Mouse (Mus musculus) CH12.LX (cell line): Measurements from ENCODE around the gene Rnf26. TPM values are rescaled to one million over a fixed set of nuclear protein-coding genes. Genes with fewer than 3 reads are reported as not detected.

ENCODE experiments used
- DNase-seq: peaks from one replicate; pipeline ENCODE4 v3.0.0-alpha.2; 2013; ENCODE audit errors: extremely low read depth
- H3K27ac ChIP-seq: 2 replicates; pipeline ENCODE4 v1.5.1; 2012; ENCODE audit warnings: low read depth, mild to moderate bottlenecking, control low read depth, moderate library complexity; ENCODE audit not compliant: insufficient read depth
- H3K27me3 ChIP-seq: replicated peaks from 2 replicates; pipeline ENCODE3; 2012; ENCODE audit warnings: inconsistent platforms
- H3K36me3 ChIP-seq, 2 experiments: replicated peaks in 1 of 2; 2 replicates each; pipeline versions ENCODE3 to v1.6.1; 2012; ENCODE audit warnings: inconsistent platforms in 1 of 2, low read length in 1 of 2, mild to moderate bottlenecking in 1 of 2, mixed read lengths in 1 of 2, moderate library complexity in 1 of 2; ENCODE audit not compliant: control insufficient read depth in 1 of 2, insufficient read depth in 1 of 2
- H3K4me1 ChIP-seq, 2 experiments: 2 replicates each; pipeline ENCODE4 v1.6.1; 2012; ENCODE audit warnings: inconsistent platforms in 1 of 2, moderate library complexity in 1 of 2; ENCODE audit not compliant: insufficient read depth in 2 of 2, control insufficient read depth in 1 of 2
- H3K4me2 ChIP-seq: 2 replicates; pipeline ENCODE4 v1.6.1; 2012; ENCODE audit warnings: low read depth, mild to moderate bottlenecking, control low read depth; ENCODE audit not compliant: poor library complexity, insufficient read depth, severe bottlenecking
- H3K4me3 ChIP-seq, 3 experiments: fragments of 150-350 bp in 1 of 3; sonication (generic) in 1 of 3; replicated peaks in 1 of 3; 2 replicates each; pipeline versions ENCODE3 to v1.5.1; 2011 to 2012; ENCODE audit warnings: low read depth in 2 of 3, low read length in 2 of 3, mild to moderate bottlenecking in 2 of 3, moderate library complexity in 2 of 3, control low read depth in 1 of 3, improper control_type of control experiment in 1 of 3, inconsistent platforms in 1 of 3, mixed read lengths in 1 of 3; ENCODE audit not compliant: poor library complexity in 1 of 3
- H3K79me2 ChIP-seq: replicated peaks from 2 replicates; pipeline ENCODE4 v1.6.1; 2012; ENCODE audit warnings: mild to moderate bottlenecking, moderate library complexity; ENCODE audit not compliant: control insufficient read depth, poor library complexity, insufficient read depth, severe bottlenecking; ENCODE audit errors: extremely low read depth
- H3K9ac ChIP-seq: 2 replicates; pipeline ENCODE4 v1.6.1; 2012; ENCODE audit warnings: low read depth, mild to moderate bottlenecking, control low read depth, moderate library complexity; ENCODE audit not compliant: insufficient read depth
- H3K9me3 ChIP-seq: replicated peaks from 2 replicates; pipeline ENCODE3; 2012; ENCODE audit warnings: low read length, inconsistent platforms, mixed read lengths
- CHD1 ChIP-seq: IDR thresholded peaks from 2 replicates; pipeline ENCODE4 v1.6.1; 2012; ENCODE audit warnings: low read depth, low read length, improper control_type of control experiment, inconsistent platforms
- CHD2 ChIP-seq: IDR thresholded peaks from 2 replicates; pipeline ENCODE4 v1.6.1; 2011; ENCODE audit warnings: low read length, improper control_type of control experiment
- EP300 ChIP-seq: IDR thresholded peaks from 2 replicates; pipeline ENCODE4 v1.6.1; 2011; ENCODE audit warnings: low read length, improper control_type of control experiment
- ETS1 ChIP-seq: conservative IDR thresholded peaks from 2 replicates; pipeline ENCODE4 v1.6.1; 2012; ENCODE audit warnings: low read depth, mild to moderate bottlenecking, inconsistent platforms, low read length, improper control_type of control experiment, moderate library complexity
- GABPA ChIP-seq: IDR thresholded peaks from 2 replicates; pipeline ENCODE4 v1.6.1; 2012; ENCODE audit warnings: low read depth, low read length, improper control_type of control experiment, inconsistent platforms; ENCODE audit not compliant: insufficient replicate concordance
- IRF4 ChIP-seq: IDR thresholded peaks from 2 replicates; pipeline ENCODE4 v1.6.1; 2014; ENCODE audit warnings: low read depth, mild to moderate bottlenecking, inconsistent platforms, low read length, improper control_type of control experiment
- JUN ChIP-seq: IDR thresholded peaks from 2 replicates; pipeline ENCODE4 v1.6.1; 2011; ENCODE audit warnings: low read depth, mild to moderate bottlenecking, low read length, improper control_type of control experiment, moderate library complexity; ENCODE audit not compliant: insufficient read depth
- JUND ChIP-seq: conservative IDR thresholded peaks from 2 replicates; pipeline ENCODE4 v1.6.1; 2011; ENCODE audit warnings: low read depth, low read length, improper control_type of control experiment
- MAFK ChIP-seq: IDR thresholded peaks from 2 replicates; pipeline ENCODE4 v1.6.1; 2011; ENCODE audit warnings: low read length, improper control_type of control experiment; ENCODE audit not compliant: insufficient replicate concordance
- MAX ChIP-seq: IDR thresholded peaks from 2 replicates; pipeline ENCODE4 v1.6.1; 2011; ENCODE audit warnings: low read length, improper control_type of control experiment
- MAZ ChIP-seq: IDR thresholded peaks from 2 replicates; pipeline ENCODE4 v1.6.1; 2012; ENCODE audit warnings: low read depth, mild to moderate bottlenecking, inconsistent platforms, low read length, improper control_type of control experiment, moderate library complexity
- MEF2A ChIP-seq: IDR thresholded peaks from 2 replicates; pipeline ENCODE4 v1.6.1; 2014; ENCODE audit warnings: low read depth, mild to moderate bottlenecking, inconsistent platforms, low read length, improper control_type of control experiment, borderline replicate concordance
- MXI1 ChIP-seq: IDR thresholded peaks from 2 replicates; pipeline ENCODE4 v1.6.1; 2011; ENCODE audit warnings: mild to moderate bottlenecking, low read depth, low read length, improper control_type of control experiment
- MYC ChIP-seq: IDR thresholded peaks from 2 replicates; pipeline ENCODE4 v1.6.1; 2011; ENCODE audit warnings: low read depth, mild to moderate bottlenecking, improper control_type of control experiment, low read length
- NELFE ChIP-seq: IDR thresholded peaks from 2 replicates; pipeline ENCODE4 v1.6.1; 2011; ENCODE audit warnings: low read depth, low read length, improper control_type of control experiment
- PAX5 ChIP-seq: IDR thresholded peaks from 2 replicates; pipeline ENCODE4 v1.6.1; 2012; ENCODE audit warnings: low read length, inconsistent platforms, mixed read lengths
- RAD21 ChIP-seq: IDR thresholded peaks from 2 replicates; pipeline ENCODE4 v1.6.1; 2011; ENCODE audit warnings: low read depth, mild to moderate bottlenecking, low read length, improper control_type of control experiment, moderate library complexity
- SMC3 ChIP-seq: IDR thresholded peaks from 2 replicates; pipeline ENCODE4 v1.6.1; 2011; ENCODE audit warnings: low read depth, low read length, improper control_type of control experiment
- TBP ChIP-seq: conservative IDR thresholded peaks from 2 replicates; pipeline ENCODE4 v1.6.1; 2011; ENCODE audit warnings: low read depth, low read length, improper control_type of control experiment
- UBTF ChIP-seq: IDR thresholded peaks from 2 replicates; pipeline ENCODE4 v1.6.1; 2012; ENCODE audit warnings: low read depth, mild to moderate bottlenecking, inconsistent platforms, low read length, improper control_type of control experiment, moderate library complexity
- USF1 ChIP-seq: IDR thresholded peaks from 2 replicates; pipeline ENCODE4 v1.6.1; 2014; ENCODE audit warnings: low read depth, mild to moderate bottlenecking, inconsistent platforms, low read length, improper control_type of control experiment
- ZC3H11A ChIP-seq: IDR thresholded peaks from 2 replicates; pipeline ENCODE4 v1.6.1; 2012; ENCODE audit warnings: low read depth, mild to moderate bottlenecking, inconsistent platforms, low read length, improper control_type of control experiment
- ZMIZ1 ChIP-seq: IDR thresholded peaks from 2 replicates; pipeline ENCODE4 v1.6.1; 2012; ENCODE audit warnings: low read depth, mild to moderate bottlenecking, inconsistent platforms, low read length, improper control_type of control experiment
- ZNF384 ChIP-seq: IDR thresholded peaks from 2 replicates; pipeline ENCODE4 v1.6.1; 2012; ENCODE audit warnings: low read depth, low read length, improper control_type of control experiment, inconsistent platforms
- dilution Hi-C: fragments of 300-500 bp; cut with MboI; formaldehyde crosslinking; loops from 2 replicates; pipeline ENCODE4 v1.14.3; 2020; ENCODE audit warnings: low sequenced_read_pairs; ENCODE audit not compliant: extremely low pct_unique_long_range_greater_than_20kb, extremely low pct_ligation_motif_present
- in situ Hi-C: fragments of 300-500 bp; cut with MboI; formaldehyde crosslinking; loops from 3 replicates; pipeline ENCODE4 v1.14.3; 2019; ENCODE audit warnings: low sequenced_read_pairs, low pct_ligation_motif_present, low pct_unique_long_range_greater_than_20kb, mixed read lengths
- polyA plus RNA-seq: library from polyadenylated mRNA; unstranded; fragments of >175 nt; gene quantifications from 2 replicates; pipeline ENCODE4 v1.2.1, GENCODE M21; 2012; ENCODE audit warnings: low read depth; ENCODE audit not compliant: insufficient read length
- total RNA-seq, 2 experiments: library from RNA; depleted of rRNA; stranded (reverse); fragments of 300-350 nt in 1 of 2; fragments of >200 nt in 1 of 2; gene quantifications; 2 replicates each; pipeline ENCODE4 v1.2.3; 2012 to 2014

Rnf26 gene
- total and polyA plus RNA-seq, 3 experiments, result 11.7 to 40.0 (median 15.3) TPM

DNA sequence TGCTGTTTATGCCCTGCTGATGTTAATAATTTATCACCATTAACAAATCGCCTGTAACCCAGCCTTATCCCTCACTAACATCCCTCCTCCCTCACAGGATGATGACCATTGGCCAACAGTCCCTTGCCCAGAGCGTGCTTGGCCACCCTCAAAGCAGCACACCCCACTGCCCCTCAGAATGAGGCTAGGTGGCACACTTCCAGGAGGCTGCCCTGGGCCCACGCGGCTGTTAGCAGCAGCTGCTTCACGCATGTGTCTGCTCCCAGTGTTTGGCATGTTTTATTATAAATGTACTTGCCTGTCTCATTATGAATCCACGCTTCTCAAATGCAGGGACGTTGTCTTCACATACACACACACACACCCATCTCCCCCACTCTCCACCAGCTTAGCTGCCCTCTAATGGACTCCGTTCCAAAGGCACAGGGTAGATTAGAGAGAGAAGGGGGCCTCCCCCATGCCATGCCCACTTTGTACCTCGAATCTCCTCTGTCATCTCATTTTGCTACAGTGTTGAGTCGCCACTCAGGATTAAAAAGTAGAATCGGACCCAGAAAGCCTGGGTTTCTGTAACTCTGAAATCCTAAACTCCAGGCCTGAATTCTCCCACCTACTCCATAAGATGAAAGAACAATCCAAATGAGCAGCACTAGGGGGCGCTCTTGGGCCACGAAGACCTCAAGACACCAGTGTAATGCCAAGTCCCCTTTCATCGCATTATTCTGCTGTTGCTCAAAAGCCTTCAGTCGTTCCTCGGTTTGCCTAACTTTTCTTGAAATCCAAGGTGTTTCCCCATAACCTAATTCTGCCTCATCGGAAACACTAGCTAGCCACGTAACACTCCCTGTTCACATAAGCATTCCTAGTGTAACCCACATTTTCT is 12.5 kb upstream of the Rnf26 start (continued):
- TF ChIP-seq ZMIZ1, result no peak
- no peak for TF ChIP-seq MAFK
- TF ChIP-seq EP300, result no peak
- TF ChIP-seq RAD21, result peak; percentile 90
- 0 out of 2 replicates have a peak, but pooled peaks have one; percentile 27 for TF ChIP-seq MAZ
- TF ChIP-seq ZC3H11A, result peak; percentile 33
- no peak for TF ChIP-seq JUN

DNA sequence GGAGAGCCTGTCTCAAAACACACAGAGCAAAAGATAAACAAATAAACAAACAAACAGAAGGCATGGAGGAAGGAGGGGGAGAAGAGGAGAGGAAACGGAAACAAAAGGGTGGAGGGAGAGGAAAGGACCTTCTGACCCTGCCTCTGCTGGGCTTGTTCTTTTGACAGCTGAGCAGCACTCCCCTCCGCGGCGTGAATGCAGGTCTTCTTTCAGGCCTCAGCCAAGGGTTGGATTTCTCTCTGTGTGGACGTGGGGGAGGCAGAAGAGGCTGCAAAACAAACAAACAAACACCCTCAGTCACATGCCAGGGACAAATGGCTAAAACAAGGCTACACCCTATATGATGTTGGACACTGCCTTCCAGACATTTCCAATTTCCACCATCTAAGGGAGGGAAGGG is 11.7 kb upstream of the Rnf26 start:
- Histone ChIP-seq H3K36me3 (no peaks in the 10 kb centered on the region), H3K27me3 (peaks cover 14% of the 10 kb centered on the region), H3K4me2 (no peak overlapping the region), H3K4me3 (no peak overlapping the region), H3K9ac (no peak overlapping the region), H3K4me1 (peaks cover 3 to 32% of the 10 kb centered on the region in 2 experiments; a peak in 3 of 4 replicates), H3K9me3 (no peaks in the 10 kb centered on the region), H3K27ac (no peak overlapping the region), H3K79me2 (no peaks in the 10 kb centered on the region)
- DNase-seq, result no peak
- dilution Hi-C loops, result no loop called here
- in situ Hi-C loops, result loop anchor here (10.0 kb wide), 1 partner anchor 140 kb away; the partner anchor contains the start of gene Nlrx1
- no peak for TF ChIP-seq MEF2A
- no peak for TF ChIP-seq CHD1
- no peak for TF ChIP-seq ETS1
- no peak for TF ChIP-seq JUN
- no peak for TF ChIP-seq JUND
- TF ChIP-seq PAX5, result no peak
- TF ChIP-seq GABPA, result no peak
- TF ChIP-seq IRF4, result no peak
- TF ChIP-seq NELFE, result no peak
- TF ChIP-seq SMC3, result no peak
- no peak for TF ChIP-seq MAX
- TF ChIP-seq ZNF384, result no peak
- no peak for TF ChIP-seq USF1
- no peak for TF ChIP-seq TBP
- TF ChIP-seq MXI1, result no peak
- no peak for TF ChIP-seq UBTF
- no peak for TF ChIP-seq RAD21
- no peak for TF ChIP-seq MYC
- no peak for TF ChIP-seq CHD2
